Mouse (Mus musculus): ENCODE results near the gene Nostrin. TPM values are rescaled to one million over a fixed set of nuclear protein-coding genes. Genes with fewer than 3 reads are reported as not detected.

Gene Nostrin
- total and polyA plus RNA-seq, 3 experiments = 0.11 TPM; not detected in 2

- no peak for DNase-seq (ENCODE audit: low spot score)
- Histone ChIP-seq H3K4me1 (ENCODE audit: insufficient read depth, low read depth, low read length) (peaks cover 2% of the 10 kb centered on the region; the same call in 1 of the 2 replicates), H3K27me3 (ENCODE audit: insufficient read depth, low read length) (no peaks in the 10 kb centered on the region), H3K36me3 (replicated peaks) (peaks cover 50% of the 10 kb centered on the region), H3K9me3 (replicated peaks) (no peaks in the 10 kb centered on the region), H3K4me3 (ENCODE audit: low read depth, low read length) (no peak overlapping the region)
- TF ChIP-seq CTCF (IDR thresholded peaks at IDR 0.05; ENCODE audit: low read depth, low read length) (no peak), GATA2 (IDR thresholded peaks at IDR 0.05; ENCODE audit: borderline replicate concordance, low read depth, low read length) (no peak), GATA1 (IDR thresholded peaks at IDR 0.05; ENCODE audit: borderline replicate concordance, low read length) (no peak), POLR2AphosphoS5 (IDR thresholded peaks at IDR 0.05; ENCODE audit: insufficient replicate concordance, low read depth, low read length) (no peak), TAL1 (conservative IDR thresholded peaks at IDR 0.05; ENCODE audit: low read depth, low read length) (no peak)
- no peak for ATAC-seq (ENCODE audit: extremely low read depth, insufficient number of reproducible peaks, low FRiP score, poor library complexity, severe bottlenecking)
Observed at GRCm38 (mm10) chr2:69099147-69099546, 36.5 kb upstream of the Nostrin start.

DNA sequence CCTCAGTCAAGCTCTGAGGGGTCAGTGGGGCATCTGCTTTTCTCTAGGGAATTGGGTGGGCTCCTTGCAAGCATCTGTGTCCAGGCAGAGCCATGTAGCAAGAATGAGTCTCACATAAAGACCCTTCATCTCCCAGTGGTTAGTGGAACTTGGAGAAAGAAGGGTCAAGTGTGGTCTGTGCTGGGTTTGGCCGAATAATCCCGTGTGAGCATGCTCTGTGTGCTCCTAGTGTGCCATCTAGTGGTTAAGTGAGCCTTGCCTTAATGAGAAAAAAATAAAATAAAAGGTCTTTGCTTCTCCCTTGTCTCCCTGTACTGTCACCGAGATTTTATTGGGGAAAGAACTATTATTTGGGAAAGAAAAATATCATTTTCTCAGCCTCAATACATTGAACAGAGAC lies 34.9 kb upstream of the Nostrin start:
- no peaks in the 10 kb centered on the region for H3K27me3 ChIP-seq (ENCODE audit: insufficient read depth, low read length)
- TF ChIP-seq CTCF (IDR thresholded peaks at IDR 0.05; ENCODE audit: low read depth, low read length) (peak; percentile 31; the same call in 1 of the 2 replicates), TAL1 (conservative IDR thresholded peaks at IDR 0.05; ENCODE audit: low read depth, low read length) (no peak), GATA2 (IDR thresholded peaks at IDR 0.05; ENCODE audit: borderline replicate concordance, low read depth, low read length) (no peak), GATA1 (IDR thresholded peaks at IDR 0.05; ENCODE audit: borderline replicate concordance, low read length) (no peak)
- peaks cover 2% of the 10 kb centered on the region; the same call in 1 of the 2 replicates for H3K4me1 ChIP-seq (ENCODE audit: insufficient read depth, low read depth, low read length)
- peaks cover 61% of the 10 kb centered on the region for H3K36me3 ChIP-seq (replicated peaks)
- DNase-seq (ENCODE audit: low spot score) (no peak), ATAC-seq (ENCODE audit: extremely low read depth, insufficient number of reproducible peaks, low FRiP score, poor library complexity, severe bottlenecking) (peak; percentile 57; the same call in 1 of the 2 replicates)
- no peaks in the 10 kb centered on the region for H3K9me3 ChIP-seq (replicated peaks)
- no peak overlapping the region for H3K4me3 ChIP-seq (ENCODE audit: low read depth, low read length)

GRCm38 (mm10) chr2:69103526-69103925 lies 32.1 kb upstream of the Nostrin start:
- no peak for ATAC-seq (ENCODE audit: extremely low read depth, insufficient number of reproducible peaks, low FRiP score, poor library complexity, severe bottlenecking)
- H3K9me3 ChIP-seq (replicated peaks) = no peaks in the 10 kb centered on the region
- peaks cover 60% of the 10 kb centered on the region for H3K36me3 ChIP-seq (replicated peaks)
- H3K4me3 ChIP-seq (ENCODE audit: low read depth, low read length) = no peak overlapping the region
- peaks cover 2% of the 10 kb centered on the region; the same call in 1 of the 2 replicates for H3K4me1 ChIP-seq (ENCODE audit: insufficient read depth, low read depth, low read length)
- TF ChIP-seq POLR2AphosphoS5 (IDR thresholded peaks at IDR 0.05; ENCODE audit: insufficient replicate concordance, low read depth, low read length) (no peak), GATA1 (IDR thresholded peaks at IDR 0.05; ENCODE audit: borderline replicate concordance, low read length) (no peak), TAL1 (conservative IDR thresholded peaks at IDR 0.05; ENCODE audit: low read depth, low read length) (no peak), GATA2 (IDR thresholded peaks at IDR 0.05; ENCODE audit: borderline replicate concordance, low read depth, low read length) (no peak), CTCF (IDR thresholded peaks at IDR 0.05; ENCODE audit: low read depth, low read length) (no peak)
- no peaks in the 10 kb centered on the region for H3K27me3 ChIP-seq (ENCODE audit: insufficient read depth, low read length)
- no peak for DNase-seq (ENCODE audit: low spot score)

- ATAC-seq (ENCODE audit: extremely low read depth, insufficient number of reproducible peaks, low FRiP score, poor library complexity, severe bottlenecking) (no peak), DNase-seq (ENCODE audit: low spot score) (no peak)
- Histone ChIP-seq H3K27me3 (ENCODE audit: insufficient read depth, low read length) (no peaks in the 10 kb centered on the region), H3K4me3 (ENCODE audit: low read depth, low read length) (no peak overlapping the region), H3K4me1 (ENCODE audit: insufficient read depth, low read depth, low read length) (no peaks in the 10 kb centered on the region), H3K36me3 (replicated peaks) (peaks cover 58% of the 10 kb centered on the region), H3K9me3 (replicated peaks) (no peaks in the 10 kb centered on the region)
- TF ChIP-seq GATA1 (IDR thresholded peaks at IDR 0.05; ENCODE audit: borderline replicate concordance, low read length) = no peak
- no peak for TF ChIP-seq TAL1 (conservative IDR thresholded peaks at IDR 0.05; ENCODE audit: low read depth, low read length)
- TF ChIP-seq POLR2AphosphoS5 (IDR thresholded peaks at IDR 0.05; ENCODE audit: insufficient replicate concordance, low read depth, low read length) = no peak
Observed at GRCm38 (mm10) chr2:69104511-69105145, 31.0 kb upstream of the Nostrin start.

DNA sequence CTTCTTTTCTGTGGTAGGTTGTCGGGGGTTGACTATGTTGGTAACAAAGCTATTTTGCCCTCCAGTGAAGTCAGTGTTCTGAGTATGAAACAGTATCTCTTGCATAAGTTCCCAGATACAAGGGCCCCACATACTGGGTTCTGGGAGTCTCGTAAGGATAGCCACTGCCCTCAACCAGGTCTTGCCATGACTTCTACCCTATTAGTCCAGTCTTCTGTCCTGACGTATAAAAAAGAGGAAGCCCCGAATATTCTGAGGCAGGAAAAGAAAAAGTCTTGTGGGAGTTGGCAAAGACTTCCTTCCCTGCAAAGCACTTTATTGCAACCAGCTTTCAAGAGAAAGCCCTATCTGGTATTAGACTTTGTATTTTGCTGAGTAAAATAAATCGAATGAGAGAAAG lies 26.4 kb upstream of the Nostrin start:
- Histone ChIP-seq H3K27me3 (ENCODE audit: insufficient read depth, low read length) (no peaks in the 10 kb centered on the region), H3K9me3 (replicated peaks) (no peaks in the 10 kb centered on the region), H3K4me1 (ENCODE audit: insufficient read depth, low read depth, low read length) (no peaks in the 10 kb centered on the region), H3K4me3 (ENCODE audit: low read depth, low read length) (no peak overlapping the region), H3K36me3 (replicated peaks) (peaks cover 80% of the 10 kb centered on the region)
- DNase-seq (ENCODE audit: low spot score) (no peak), ATAC-seq (ENCODE audit: extremely low read depth, insufficient number of reproducible peaks, low FRiP score, poor library complexity, severe bottlenecking) (no peak)
- no peak for TF ChIP-seq TAL1 (conservative IDR thresholded peaks at IDR 0.05; ENCODE audit: low read depth, low read length)
- TF ChIP-seq GATA2 (IDR thresholded peaks at IDR 0.05; ENCODE audit: borderline replicate concordance, low read depth, low read length) = no peak
- no peak for TF ChIP-seq CTCF (IDR thresholded peaks at IDR 0.05; ENCODE audit: low read depth, low read length)
- TF ChIP-seq GATA1 (IDR thresholded peaks at IDR 0.05; ENCODE audit: borderline replicate concordance, low read length) = no peak
- no peak for TF ChIP-seq POLR2AphosphoS5 (IDR thresholded peaks at IDR 0.05; ENCODE audit: insufficient replicate concordance, low read depth, low read length)

GRCm38 (mm10) chr2:69109710-69110109 lies 25.9 kb upstream of the Nostrin start:
- no peaks in the 10 kb centered on the region for H3K27me3 ChIP-seq (ENCODE audit: insufficient read depth, low read length)
- no peak for DNase-seq (ENCODE audit: low spot score)
- no peaks in the 10 kb centered on the region for H3K9me3 ChIP-seq (replicated peaks)
- H3K4me1 ChIP-seq (ENCODE audit: insufficient read depth, low read depth, low read length) = no peaks in the 10 kb centered on the region
- H3K36me3 ChIP-seq (replicated peaks) = peaks cover 79% of the 10 kb centered on the region
- TF ChIP-seq GATA2 (IDR thresholded peaks at IDR 0.05; ENCODE audit: borderline replicate concordance, low read depth, low read length) (no peak), TAL1 (conservative IDR thresholded peaks at IDR 0.05; ENCODE audit: low read depth, low read length) (no peak), POLR2AphosphoS5 (IDR thresholded peaks at IDR 0.05; ENCODE audit: insufficient replicate concordance, low read depth, low read length) (no peak), CTCF (IDR thresholded peaks at IDR 0.05; ENCODE audit: low read depth, low read length) (no peak), GATA1 (IDR thresholded peaks at IDR 0.05; ENCODE audit: borderline replicate concordance, low read length) (no peak)
- ATAC-seq (ENCODE audit: extremely low read depth, insufficient number of reproducible peaks, low FRiP score, poor library complexity, severe bottlenecking) = no peak
- no peak overlapping the region for H3K4me3 ChIP-seq (ENCODE audit: low read depth, low read length)

Measured in G1E (cell line).